Mouse (Mus musculus) stomach, embryonic 14.5 days (tissue): Measurements from ENCODE around the gene Tmem18. TPM values are rescaled to one million over a fixed set of nuclear protein-coding genes. Genes with fewer than 3 reads are reported as not detected.

Experiments used
- ATAC-seq: fragments of 200-750 bp; cut with Nextera tagmentation; 2 replicates; pipeline ENCODE4 v1.8.0; 2017; ENCODE audit warnings: low read depth, moderate TSS enrichment; ENCODE audit not compliant: insufficient number of reproducible peaks, insufficient read depth, low FRiP score
- H3K27ac ChIP-seq: fragments of 300-500 bp; sonication (generic); 2 replicates; pipeline ENCODE4 v1.5.1; 2014; ENCODE audit warnings: mild to moderate bottlenecking, low read length, moderate library complexity, mixed read lengths
- H3K27me3 ChIP-seq: fragments of 300-500 bp; sonication (generic); 2 replicates; pipeline ENCODE4 v1.6.1; 2014; ENCODE audit warnings: low read length, control low read depth, mixed read lengths; ENCODE audit not compliant: control insufficient read depth, insufficient read depth
- H3K36me3 ChIP-seq: fragments of 300-500 bp; sonication (generic); 2 replicates; pipeline ENCODE4 v1.6.1; 2014; ENCODE audit warnings: mild to moderate bottlenecking, control low read depth, low read length, moderate library complexity, mixed read lengths; ENCODE audit not compliant: control insufficient read depth, insufficient read depth
- H3K4me1 ChIP-seq: fragments of 300-500 bp; sonication (generic); 2 replicates; pipeline ENCODE4 v1.6.1; 2014; ENCODE audit warnings: low read length, control low read depth, mixed read lengths; ENCODE audit not compliant: control insufficient read depth, insufficient read depth
- H3K4me2 ChIP-seq: fragments of 300-500 bp; sonication (generic); replicated peaks from 2 replicates; pipeline ENCODE4 v1.6.1; 2014; ENCODE audit warnings: low read depth, low read length, control low read depth
- H3K4me3 ChIP-seq: fragments of 300-500 bp; sonication (generic); 2 replicates; pipeline ENCODE4 v1.5.1; 2014; ENCODE audit warnings: low read depth, low read length, control low read depth
- H3K9ac ChIP-seq: fragments of 300-500 bp; sonication (generic); replicated peaks from 2 replicates; pipeline ENCODE4 v1.6.1; 2014; ENCODE audit warnings: low read depth, mild to moderate bottlenecking, control low read depth, low read length, moderate library complexity, mixed read lengths
- H3K9me3 ChIP-seq: fragments of 300-500 bp; sonication (generic); 2 replicates; pipeline ENCODE4 v1.6.1; 2016; ENCODE audit warnings: low read depth, low read length, control low read depth; ENCODE audit not compliant: control insufficient read depth
- WGBS: fragments of 180-500 bp; shearing (Covaris S2); extraction: QIAGEN DNeasy Blood & Tissue Kit; methylation state at CpG from one replicate; pipeline ENCODE4 v1.1.7; 2014; 5-methylcytosine and 5-hydroxymethylcytosine counted together
- microRNA-seq: library from miRNA; unstranded; fragments of <30 nt; microRNA quantifications from one replicate; pipeline ENCODE4, GENCODE M21; 2016
- polyA plus RNA-seq: library from polyadenylated mRNA; unstranded; fragments of >200 nt; fragmentation: Nextera tagmentation; extraction: Ambion mirVana; gene quantifications from 2 replicates; pipeline ENCODE4 v1.2.1, GENCODE M21; 2014

The Tmem18 gene
- polyA plus RNA-seq, 1 experiment from 2014 or later: 24.5 TPM

DNA sequence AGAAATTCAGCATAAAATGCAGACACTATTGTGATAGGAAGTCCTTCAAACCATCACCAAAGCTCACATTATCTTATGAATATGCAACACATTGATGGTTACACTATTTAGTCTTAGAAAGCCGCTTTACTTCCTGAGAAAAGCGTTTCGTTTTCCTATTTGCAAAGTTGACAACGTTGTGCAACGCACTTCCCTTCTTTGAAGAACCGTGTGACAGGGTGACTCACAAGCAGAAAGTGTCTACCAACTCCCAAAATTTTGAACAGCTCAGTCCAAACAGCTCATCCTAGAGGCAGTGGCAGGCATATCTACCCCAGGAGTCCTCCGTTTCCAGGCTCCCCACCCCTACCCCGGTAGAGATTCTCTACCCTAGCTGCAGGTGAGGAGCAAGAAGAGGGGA lies 22.5 kb downstream of the Tmem18 start:
- Histone ChIP-seq H3K4me1 (no peaks in the 10 kb centered on the region), H3K36me3 (no peaks in the 10 kb centered on the region), H3K27ac (no peak overlapping the region), H3K27me3 (no peaks in the 10 kb centered on the region), H3K4me3 (no peak overlapping the region), H3K9ac (no peak overlapping the region), H3K9me3 (no peaks in the 10 kb centered on the region), H3K4me2 (no peak overlapping the region)
- 80% methylated on average over 8 of the region's 8 CpGs for WGBS
- no peak for ATAC-seq

DNA sequence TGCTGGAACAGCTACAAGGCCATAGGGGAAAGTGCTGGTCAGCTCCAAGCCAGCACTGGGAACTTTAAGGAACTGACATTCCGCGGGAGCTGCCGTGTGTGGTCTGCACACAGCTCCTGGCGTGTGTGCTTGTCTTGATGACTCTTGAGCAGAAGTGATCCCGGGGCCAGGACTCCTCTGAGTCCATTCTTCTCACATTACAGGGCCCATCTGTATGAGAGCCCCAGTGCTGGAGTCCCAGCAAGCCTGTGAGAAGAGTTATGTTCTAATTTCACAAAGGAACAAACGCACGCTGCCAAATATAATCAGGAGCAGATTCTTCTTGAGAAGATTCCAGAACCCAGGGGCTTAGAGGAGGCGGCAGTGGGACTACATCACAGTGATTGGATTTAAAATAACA lies 34.2 kb downstream of the Tmem18 start:
- Histone ChIP-seq H3K36me3 (no peaks in the 10 kb centered on the region), H3K4me1 (peaks cover 9% of the 10 kb centered on the region), H3K9me3 (no peaks in the 10 kb centered on the region), H3K27me3 (no peaks in the 10 kb centered on the region), H3K4me3 (no peak overlapping the region), H3K9ac (no peak overlapping the region), H3K27ac (no peak overlapping the region), H3K4me2 (no peak overlapping the region)
- 24% methylated on average over 8 of the region's 8 CpGs for WGBS
- ATAC-seq: no peak

DNA sequence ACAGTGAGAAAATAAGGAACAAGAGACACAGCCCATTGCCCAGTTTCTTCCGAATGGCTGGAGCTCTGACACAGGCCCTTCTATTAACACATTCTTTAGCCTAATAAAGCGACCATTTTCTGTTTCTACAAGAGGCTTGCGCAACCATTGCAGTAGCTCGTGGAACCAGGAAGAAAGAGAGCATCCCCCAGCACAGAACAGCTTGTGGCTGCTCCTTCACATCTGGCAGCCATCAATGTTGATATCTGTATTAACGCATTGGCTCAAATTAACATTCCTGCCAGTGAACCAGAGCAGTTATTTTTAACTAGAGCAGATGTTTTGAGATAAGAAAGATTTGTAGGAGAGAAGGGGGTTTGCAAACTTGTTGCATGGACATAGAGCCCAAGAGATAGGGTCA lies 44.2 kb downstream of the Tmem18 start:
- Histone ChIP-seq H3K27ac (no peak overlapping the region), H3K4me1 (no peaks in the 10 kb centered on the region), H3K9ac (no peak overlapping the region), H3K4me2 (no peak overlapping the region), H3K36me3 (no peaks in the 10 kb centered on the region), H3K9me3 (no peaks in the 10 kb centered on the region), H3K27me3 (no peaks in the 10 kb centered on the region), H3K4me3 (no peak overlapping the region)
- WGBS: 39% methylated on average over 5 of the region's 5 CpGs
- 0 out of 2 replicates have a peak, but pooled peaks have one; percentile 49 for ATAC-seq

DNA sequence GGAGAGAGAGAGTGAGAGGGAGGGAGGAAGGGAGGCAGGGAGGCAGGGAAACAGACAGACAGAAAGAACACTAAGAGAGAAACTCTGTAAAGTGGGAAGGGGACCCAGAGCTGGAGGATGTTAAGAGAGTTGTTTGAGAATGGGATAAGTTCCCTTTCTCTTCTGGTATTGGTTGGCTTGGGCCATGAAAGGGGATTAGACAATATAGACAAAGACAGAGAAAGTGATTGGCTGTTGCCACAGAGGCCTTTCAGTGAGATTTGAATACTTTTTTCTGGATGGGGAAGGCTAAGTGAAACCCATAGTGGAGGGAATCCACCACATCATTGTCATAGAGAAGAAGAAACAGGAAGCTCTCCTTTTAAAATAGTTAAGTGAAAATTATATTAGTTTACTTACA lies 50.3 kb downstream of the Tmem18 start:
- H3K36me3 ChIP-seq: no peaks in the 10 kb centered on the region
- no peak overlapping the region for H3K4me2 ChIP-seq
- ATAC-seq: no peak
- no peaks in the 10 kb centered on the region for H3K27me3 ChIP-seq
- H3K4me3 ChIP-seq: no peak overlapping the region
- no peak overlapping the region for H3K9ac ChIP-seq
- no peaks in the 10 kb centered on the region for H3K4me1 ChIP-seq
- no peaks in the 10 kb centered on the region for H3K9me3 ChIP-seq
- no peak overlapping the region for H3K27ac ChIP-seq

Small RNA genes lying within 50 kb of the gene (microRNA-seq; reads per million reads assigned to microRNA genes)
- not detected for gene Gm25243

Other genes with a start within 250 kb of the Tmem18 start
- 30.9 and 32.5 TPM in 2 replicates for gene Sntg2, start 211.1 kb upstream of the Tmem18 start, polyA plus RNA-seq